Mouse (Mus musculus) right cerebral cortex, postnatal 10 days (tissue): ENCODE data around the gene Rapgef4.
A peak's percentile ranks its signal among the peaks of the same experiment; 100 is the strongest.

Experiments
- DNase-seq, 2 experiments: peaks; one replicate each; pipeline ENCODE4 v3.0.0; 2021; ENCODE audit warnings: low spot score in 2 of 2

Gene Rapgef4

GRCm38 (mm10) chr2:72278247-72278873 is 297.3 kb downstream of the Rapgef4 start:
- DNase-seq, result no peak

DNA sequence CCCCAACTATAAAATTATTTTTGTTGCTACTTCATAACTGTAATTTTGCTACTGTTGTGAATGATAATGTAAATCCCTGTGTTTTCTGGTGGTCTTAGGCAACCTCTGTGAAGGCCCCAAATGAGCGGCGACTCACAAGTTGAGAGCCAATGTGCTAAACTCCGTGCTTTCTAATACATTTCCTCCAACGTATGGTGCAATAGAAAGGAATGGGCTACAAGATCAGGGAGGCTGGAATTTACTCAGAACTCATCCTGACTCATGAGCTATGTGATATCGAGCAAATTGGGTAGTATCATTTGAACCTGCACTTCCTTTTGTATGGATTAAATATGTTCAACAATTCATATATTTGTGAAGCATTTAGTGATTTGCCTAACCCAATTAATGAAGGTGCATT is 299.5 kb downstream of the Rapgef4 start:
- no peak for DNase-seq

GRCm38 (mm10) chr2:72281971-72282370 is 300.9 kb downstream of the Rapgef4 start:
- DNase-seq, result no peak

GRCm38 (mm10) chr2:72282733-72283132 is 301.7 kb downstream of the Rapgef4 start:
- DNase-seq, result no peak

DNA sequence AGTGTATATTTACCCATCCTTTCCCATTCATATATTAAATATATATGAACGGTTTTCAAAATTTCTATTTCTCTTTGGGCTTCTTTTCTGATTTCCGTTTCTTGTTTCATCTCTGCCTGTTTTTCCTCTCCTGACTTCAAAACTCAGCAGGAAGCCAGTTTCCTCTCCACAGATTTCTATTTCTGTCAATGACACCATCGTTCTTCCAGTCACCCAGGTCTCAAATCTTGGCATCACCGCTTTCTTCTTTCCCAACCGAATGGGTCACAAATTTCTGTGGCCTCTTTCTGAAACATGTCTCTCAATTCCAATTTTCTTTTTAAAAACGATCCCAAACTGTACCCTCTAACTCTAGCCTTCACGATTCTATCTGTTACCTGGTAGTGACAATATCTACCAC is 303.6 kb downstream of the Rapgef4 start:
- no peak for DNase-seq

DNA sequence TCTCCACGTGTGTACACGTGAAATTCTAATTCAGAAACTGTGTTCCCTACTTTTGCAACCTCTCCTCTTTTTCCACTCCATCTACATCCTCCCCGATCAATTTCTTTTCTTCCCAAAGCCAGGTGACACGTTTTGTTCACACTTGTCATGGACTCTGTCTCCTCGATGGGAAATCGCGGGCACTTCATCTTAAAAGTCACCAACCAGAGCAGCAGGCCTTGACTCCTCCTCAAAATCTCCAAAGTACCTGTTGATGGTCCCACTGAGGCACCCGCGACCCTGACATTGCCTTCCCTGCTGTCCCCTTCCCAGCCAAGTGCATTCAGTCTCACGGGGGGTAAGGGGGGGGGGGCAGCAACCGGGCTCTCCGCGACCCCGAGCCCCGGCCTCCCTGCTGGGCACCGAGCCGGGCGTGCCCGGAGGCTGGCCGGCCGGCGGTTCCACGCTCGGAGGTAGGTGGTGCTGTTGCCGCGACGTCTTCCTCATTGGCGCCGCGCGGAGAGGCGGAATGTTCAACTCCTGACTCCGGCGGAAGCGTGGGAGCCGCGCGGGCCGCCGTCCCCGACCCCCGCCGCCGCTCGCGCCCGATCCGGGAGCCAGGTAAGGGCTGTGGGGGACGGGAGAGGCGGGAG is 304.3 kb downstream of the Rapgef4 start, which contains the start of gene Map3k20:
TSS of gene Map3k20 (plus strand) at position 382 of the 632 bp plus-strand sequence.
- DNase-seq, result peak; percentile 62 to 75

DNA sequence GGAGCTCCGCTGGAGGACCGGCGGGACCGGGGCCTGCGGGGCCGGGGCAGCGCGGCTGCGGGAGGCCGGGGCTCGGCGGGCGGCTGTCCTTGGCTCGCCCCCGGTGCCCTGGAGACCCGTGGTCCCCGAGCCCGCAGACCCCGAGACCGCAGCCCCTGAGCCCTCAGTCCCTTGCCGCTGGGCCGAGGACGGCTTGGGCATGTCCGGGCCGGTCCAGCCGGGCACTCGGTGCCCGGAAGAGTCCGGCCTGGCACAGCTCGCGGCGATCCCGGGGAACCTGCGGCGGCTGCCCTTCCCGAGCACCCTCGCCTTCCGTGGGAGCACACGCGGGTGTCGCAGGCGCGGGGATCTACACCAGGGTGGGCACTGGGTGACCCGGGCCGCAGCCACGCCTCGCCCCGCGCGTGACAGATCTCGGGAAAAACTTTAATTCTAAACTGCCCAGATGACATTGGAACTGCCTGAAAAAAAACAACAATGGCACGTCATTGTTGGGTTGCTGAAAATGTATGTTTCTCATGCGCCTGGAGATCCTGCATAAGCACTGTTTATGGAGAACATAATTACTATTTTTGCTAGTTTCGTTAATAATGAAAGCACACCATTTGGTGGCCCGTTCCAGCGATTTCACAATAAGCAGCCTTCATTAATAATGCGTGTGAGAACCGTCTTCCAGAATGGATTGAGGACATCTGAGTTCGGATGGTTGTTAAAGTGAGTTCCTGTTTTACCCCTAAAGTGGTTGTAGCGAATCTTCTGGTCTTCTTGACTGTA is 305.0 kb downstream of the Rapgef4 start:
- peak in 1 of 2 experiments; percentile 30 for DNase-seq

DNA sequence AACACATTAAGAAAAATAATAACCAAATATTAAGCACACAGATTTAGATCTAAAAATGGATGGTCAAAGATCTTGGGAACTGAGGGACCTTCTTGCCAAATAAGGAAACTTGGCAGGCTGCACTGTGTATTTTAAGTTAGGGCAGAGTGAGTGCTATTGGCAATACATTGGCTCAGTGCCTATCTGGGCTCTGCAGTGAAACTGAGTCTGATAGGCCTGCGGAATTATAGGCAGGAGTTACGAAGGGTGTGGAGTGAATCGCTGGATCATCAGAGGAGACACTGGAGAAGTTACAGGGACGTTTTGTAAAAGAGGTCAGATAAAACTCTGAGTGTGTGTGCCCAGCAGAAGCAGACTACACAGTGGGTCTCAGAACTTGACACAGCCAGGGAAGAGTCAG is 306.1 kb downstream of the Rapgef4 start:
- DNase-seq, result no peak

DNA sequence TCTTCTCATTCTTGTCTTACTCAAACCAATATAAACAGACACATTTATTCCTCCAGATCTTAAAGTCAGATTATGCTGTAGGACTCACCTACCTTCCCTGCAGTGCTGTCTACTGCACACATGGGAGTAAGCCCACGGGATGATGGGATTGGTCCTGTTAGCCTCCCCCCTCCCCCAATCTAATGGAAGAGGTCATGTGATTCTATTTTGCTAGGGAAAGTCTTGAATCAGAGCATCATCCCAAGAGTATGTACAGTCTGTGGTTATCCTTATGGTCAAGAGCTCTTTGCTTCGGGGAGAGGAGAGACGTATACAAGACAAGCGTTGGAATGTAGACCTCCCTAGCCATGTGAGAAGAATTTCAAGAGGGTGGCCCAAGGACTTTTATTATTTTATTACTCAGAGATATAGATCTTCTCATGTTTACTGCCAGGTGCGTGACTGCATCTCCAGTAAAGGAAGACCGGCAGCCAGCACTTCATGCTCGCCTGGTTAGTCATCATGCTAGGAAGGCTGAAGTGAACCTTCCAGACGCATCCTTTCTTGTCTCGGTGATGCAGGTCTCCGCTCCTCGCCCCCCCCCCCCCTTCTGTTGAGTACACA is 308.0 kb downstream of the Rapgef4 start:
- DNase-seq, result no peak

GRCm38 (mm10) chr2:72291103-72291502 is 310.1 kb downstream of the Rapgef4 start:
- no peak for DNase-seq

GRCm38 (mm10) chr2:72292573-72292972 is 311.5 kb downstream of the Rapgef4 start:
- DNase-seq, result no peak

- DNase-seq, result no peak
These were observed 314.0 kb downstream of the Rapgef4 start for GRCm38 (mm10) chr2:72294994-72295393.

DNA sequence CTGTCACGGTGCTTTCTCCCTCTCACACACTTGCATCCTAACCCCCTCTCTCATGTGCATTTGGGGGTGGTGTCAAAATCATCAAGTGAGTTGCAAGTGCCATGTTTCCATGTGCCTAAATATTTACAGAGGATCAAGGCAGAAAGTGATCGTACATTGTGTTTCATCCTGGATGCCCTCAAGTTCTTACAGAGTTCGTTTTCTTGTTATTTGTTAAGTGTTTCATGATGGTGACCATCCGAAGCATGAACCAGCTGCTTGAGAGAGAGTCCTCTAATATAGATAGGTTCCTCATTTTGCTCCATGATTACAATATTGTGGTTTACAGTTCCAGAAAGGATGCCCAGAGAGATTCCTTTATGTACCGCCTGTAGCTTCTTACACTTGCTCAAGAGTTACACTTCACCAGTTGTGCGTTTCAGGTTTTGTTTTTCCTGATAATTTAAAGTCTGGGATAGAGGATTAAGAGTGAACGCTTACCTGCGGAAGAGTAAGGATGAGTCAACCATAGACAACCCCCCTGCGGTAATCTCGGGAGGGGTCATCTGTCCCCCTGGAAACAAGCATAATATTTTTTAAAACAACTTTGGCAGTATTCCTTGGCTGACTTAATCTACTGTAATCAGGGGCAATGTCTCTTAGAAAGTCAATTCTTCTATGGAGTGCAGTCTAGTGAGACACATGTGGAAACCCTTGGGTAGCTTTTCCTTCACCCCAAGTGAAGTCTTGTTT is 316.1 kb downstream of the Rapgef4 start:
- DNase-seq, result no peak

- no peak for DNase-seq
These were observed 316.7 kb downstream of the Rapgef4 start for GRCm38 (mm10) chr2:72297716-72298082.

- no peak for DNase-seq
These were observed 317.4 kb downstream of the Rapgef4 start for GRCm38 (mm10) chr2:72298406-72298805.

- DNase-seq, result no peak
These were observed 320.3 kb downstream of the Rapgef4 start for GRCm38 (mm10) chr2:72301194-72301916.

- no peak for DNase-seq
These were observed 324.7 kb downstream of the Rapgef4 start for GRCm38 (mm10) chr2:72305738-72306137.
